Mouse (Mus musculus): ENCODE results near the gene Abo.

Gene Abo

DNA sequence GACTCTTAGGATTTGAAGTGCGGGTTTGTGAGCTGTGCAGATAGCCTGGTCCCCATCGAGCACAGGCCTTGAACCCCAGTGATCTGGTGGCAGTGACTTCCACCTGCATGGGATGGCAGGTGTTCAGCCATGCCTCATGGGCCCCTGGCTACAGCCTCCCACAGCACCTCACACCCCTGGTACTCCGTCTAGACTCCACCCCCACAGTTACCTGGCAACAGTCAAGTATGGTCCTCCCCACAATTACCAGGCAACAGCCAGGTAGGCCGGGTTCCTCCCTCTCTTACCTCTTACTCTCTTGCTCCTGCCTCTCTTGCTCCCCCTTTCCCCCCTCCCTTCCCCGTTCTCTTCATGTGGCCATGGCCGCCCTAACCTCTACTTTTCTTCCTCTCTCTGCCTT is 5.9 kb upstream of the Abo start:
- in situ Hi-C loops (cut with MboI, MseI) = no loop called here

DNA sequence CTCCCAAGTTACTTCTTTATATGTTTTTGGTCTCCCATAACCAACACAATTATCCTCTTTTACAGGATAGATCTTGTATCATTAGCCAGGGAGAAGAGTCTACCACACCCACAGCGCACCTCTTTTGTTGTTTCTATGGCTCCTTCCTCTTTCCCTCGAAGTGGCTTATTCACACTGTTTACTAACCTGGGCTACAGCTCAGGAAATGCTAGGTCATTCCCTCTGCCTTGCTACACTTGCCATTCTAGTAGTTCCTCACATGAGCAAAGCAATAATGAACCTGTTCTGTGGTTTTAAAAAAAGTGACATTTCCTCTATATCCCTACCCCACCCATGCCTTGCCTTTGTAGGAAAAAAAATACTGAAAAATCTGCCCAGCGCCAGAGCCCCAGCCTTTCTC is 1.9 kb downstream of the Abo start:
- in situ Hi-C loops (cut with MboI, MseI) = no loop called here

DNA sequence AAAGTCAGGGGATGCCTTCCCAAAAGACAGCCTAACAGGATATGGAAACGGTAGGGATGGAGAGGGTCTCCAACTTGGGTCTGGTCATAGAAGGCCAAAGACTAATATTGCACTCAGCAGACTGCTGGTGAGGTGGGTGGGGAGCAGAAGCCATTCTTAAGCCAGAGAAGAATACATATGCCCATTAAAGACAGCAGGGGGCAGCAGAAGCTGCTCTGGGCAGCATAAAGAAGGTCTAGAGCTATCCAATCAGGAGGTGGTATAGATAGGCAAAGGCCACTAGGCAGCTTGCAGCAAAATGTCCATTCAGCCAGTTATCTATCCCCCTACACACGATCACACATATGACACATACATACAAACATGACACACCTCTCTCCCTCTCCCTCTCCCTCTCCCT is 17.1 kb downstream of the Abo start:
- in situ Hi-C loops (cut with MboI, MseI) = loop anchor here (25.0 kb wide), 1 partner anchor 935 kb away; no protein-coding TSS in a partner anchor

DNA sequence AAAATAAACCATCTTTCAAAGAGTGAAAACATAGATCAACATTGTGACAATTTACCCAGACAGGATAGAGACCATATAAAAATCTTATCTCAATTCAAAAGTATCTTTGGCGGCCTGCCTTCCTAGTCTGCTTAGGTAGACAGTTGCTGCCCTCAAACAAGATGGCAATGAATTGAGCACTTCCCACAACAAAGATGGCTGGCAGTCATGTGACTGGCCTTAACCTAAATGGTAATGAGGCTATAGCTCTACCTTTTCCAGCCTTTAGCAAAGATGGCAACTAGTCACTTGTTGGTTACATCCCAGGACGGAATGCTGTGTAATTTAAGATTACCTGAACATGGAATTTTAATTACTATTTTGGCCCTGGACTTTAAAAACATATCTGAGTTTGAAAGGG is 32.3 kb downstream of the Abo start:
- in situ Hi-C loops (cut with MboI, MseI) = loop anchor here (25.0 kb wide), 1 partner anchor 920 kb away; no protein-coding TSS in a partner anchor

DNA sequence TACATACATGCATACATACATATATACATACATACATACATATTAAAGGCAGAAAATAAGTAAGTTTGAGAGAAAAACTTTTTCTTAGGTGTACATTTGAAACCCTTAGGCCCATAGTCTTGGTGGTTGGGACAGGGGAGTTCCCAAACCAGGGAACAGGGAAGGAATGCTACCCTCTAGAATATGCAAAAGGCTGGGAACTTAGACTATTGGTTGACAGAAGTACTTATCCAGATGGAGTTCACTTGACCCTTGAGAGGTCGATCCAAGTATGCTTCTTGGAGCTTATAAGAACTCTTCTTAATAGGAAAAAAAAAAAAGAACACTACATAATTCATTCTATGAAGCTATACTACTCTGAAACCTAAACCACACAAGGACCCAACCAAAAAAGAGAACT is 36.7 kb downstream of the Abo start:
- in situ Hi-C loops (cut with MboI, MseI) = loop anchor here (25.0 kb wide), 1 partner anchor 916 kb away; no protein-coding TSS in a partner anchor

DNA sequence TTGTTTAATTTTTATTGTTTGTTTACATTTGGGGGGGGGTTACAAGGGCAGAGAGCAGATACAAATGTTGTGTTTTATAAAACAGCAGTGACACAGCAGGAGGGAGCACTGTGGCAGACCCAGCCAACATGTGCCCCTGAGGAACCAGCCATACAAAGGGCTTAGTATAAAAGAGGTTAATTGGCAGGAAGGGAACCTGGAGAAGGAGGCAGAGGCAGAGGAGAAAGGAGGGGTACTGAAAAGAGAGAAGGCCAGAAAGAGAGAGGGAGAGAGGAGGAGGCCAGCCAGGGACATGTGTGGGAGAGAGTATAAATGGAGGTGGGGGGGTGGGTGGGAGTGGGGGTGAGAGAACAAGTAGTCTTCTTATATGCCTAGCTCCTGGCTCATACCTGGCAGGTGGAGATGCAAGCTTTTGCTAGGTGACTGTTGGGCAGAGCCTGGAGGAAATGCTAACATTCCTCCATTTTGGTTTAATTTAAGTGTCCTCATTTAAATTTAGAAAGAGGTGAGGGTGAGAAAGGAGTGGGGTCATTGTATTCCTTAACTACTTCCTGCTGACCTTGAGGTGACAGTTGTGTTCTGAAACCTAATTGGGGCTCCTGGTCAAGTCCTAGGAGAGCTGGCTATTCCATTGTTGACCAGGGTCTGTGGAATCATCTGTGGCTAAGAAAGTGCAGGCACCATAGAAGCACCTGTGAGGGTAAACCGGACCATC is 37.4 kb downstream of the Abo start:
- in situ Hi-C loops (cut with MboI, MseI) = loop anchor here (25.0 kb wide), 1 partner anchor 915 kb away; no protein-coding TSS in a partner anchor

All from T-helper 2 cell (primary cell).